Mouse (Mus musculus) inflammation-experienced regulatory T-cells (primary cell): Measurements from ENCODE around the gene Pip5kl1. TPM values are rescaled to one million over a fixed set of nuclear protein-coding genes. Genes with fewer than 3 reads are reported as not detected.

Experiments
- polyA plus RNA-seq, 2 experiments: library from polyadenylated mRNA; unstranded; fragments of 100-300 nt; shearing (Covaris generic); gene quantifications; one replicate each; pipeline ENCODE4 v1.2.1; 2017

Pip5kl1 gene
- polyA plus RNA-seq: 1 to 10 TPM in 1 of 2 experiments, under 1 TPM in 1; 0.27 to 1.9 TPM

GRCm38 (mm10) chr2:32574497-32574896 is at the start of gene Pip5kl1:
TSS of gene Pip5kl1 (plus strand) at chr2:32574797.

GRCm38 (mm10) chr2:32534733-32535471 is 39.7 kb upstream of the Pip5kl1 start, which contains the start of gene Fam102a:
TSS of gene Fam102a (plus strand) at chr2:32535332.

DNA sequence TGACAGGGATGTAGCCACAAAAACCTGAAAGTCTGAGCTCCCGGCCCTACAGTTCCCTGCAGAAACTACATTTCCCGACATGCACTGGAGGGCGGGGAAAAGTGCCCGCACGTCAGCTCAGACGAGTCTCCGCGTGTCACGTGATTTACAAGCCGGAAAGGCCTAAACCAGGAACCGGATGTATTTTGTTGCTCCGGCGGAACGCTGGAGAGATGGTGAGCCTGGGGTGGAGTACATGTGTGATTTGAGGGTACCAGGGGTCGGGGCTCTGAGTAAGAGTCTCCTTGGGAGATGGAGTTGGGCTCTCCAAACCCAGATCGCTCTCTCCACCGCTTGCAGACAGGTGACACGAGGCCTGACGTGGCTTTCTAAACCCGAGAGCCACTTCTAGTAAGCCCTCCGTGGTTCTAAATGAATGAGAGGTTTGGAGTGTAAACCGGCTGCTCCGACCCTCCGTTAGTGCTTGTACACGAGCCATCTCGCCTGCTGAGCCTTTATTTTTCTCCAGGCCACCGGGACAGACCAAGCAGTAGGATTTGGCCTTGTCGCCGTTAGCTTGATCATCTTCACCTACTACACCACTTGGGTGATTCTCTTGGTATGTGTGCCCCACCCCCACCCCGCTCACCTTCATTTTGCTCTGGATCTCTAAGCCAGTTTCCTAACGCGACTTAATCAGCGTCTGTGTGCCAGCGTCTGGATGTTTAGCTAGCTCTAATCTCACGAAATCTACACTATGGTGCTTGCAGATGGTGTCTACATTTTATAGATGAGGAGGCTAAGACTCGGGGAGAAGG is 3.7 kb upstream of the Pip5kl1 start, which contains the start of gene Dpm2:
Gene Dpm2 (plus strand): TSS at position 161 of the 797 bp plus-strand sequence.

GRCm38 (mm10) chr2:32575586-32576160 is 1.1 kb downstream of the Pip5kl1 start, which contains the start of gene 9430097D07Rik:
TSS of gene 9430097D07Rik (minus strand) at chr2:32575684.

GRCm38 (mm10) chr2:32586871-32587351 is 12.3 kb downstream of the Pip5kl1 start, which contains the start of gene St6galnac4:
TSS of gene St6galnac4 (plus strand) at chr2:32587095.

GRCm38 (mm10) chr2:32599409-32599808 is 24.8 kb downstream of the Pip5kl1 start, which contains the start of gene St6galnac6:
TSS of gene St6galnac6 (plus strand) at chr2:32599709.

GRCm38 (mm10) chr2:32621517-32621859 is 46.9 kb downstream of the Pip5kl1 start, which contains the start of gene Ak1:
TSS of gene Ak1 (plus strand) at chr2:32621758.

Other genes with a start within 250 kb of the Pip5kl1 start
- gene Ciz1, start 222.5 kb upstream of the Pip5kl1 start, polyA plus RNA-seq: 100 to 1,000 TPM; 110 to 117 TPM
- under 1 TPM; 0.07 to 0.88 TPM for gene Dnm1, start 221.5 kb upstream of the Pip5kl1 start, polyA plus RNA-seq
- 10 to 100 TPM; 61.9 to 74.2 TPM for gene 1110008P14Rik, start 192.9 kb upstream of the Pip5kl1 start, polyA plus RNA-seq
- gene Lcn2, start 186.5 kb upstream of the Pip5kl1 start, polyA plus RNA-seq: not detected
- 10 to 100 TPM; 17.9 to 24.6 TPM for gene Ptges2, start 178.9 kb upstream of the Pip5kl1 start, polyA plus RNA-seq
- 10 to 100 TPM in 1 of 2 experiments, 1 to 10 TPM in 1; 8.7 to 14.3 TPM for gene Naif1, start 124.3 kb upstream of the Pip5kl1 start, polyA plus RNA-seq
- 10 to 100 TPM; 19.0 to 24.9 TPM for gene Slc25a25, start 123.4 kb upstream of the Pip5kl1 start, polyA plus RNA-seq
- gene Fam102a, start 39.5 kb upstream of the Pip5kl1 start, polyA plus RNA-seq: 100 to 1,000 TPM; 112 to 232 TPM
- 100 to 1,000 TPM in 1 of 2 experiments, 10 to 100 TPM in 1; 73.9 to 113 TPM for gene Dpm2, start 3.9 kb upstream of the Pip5kl1 start, polyA plus RNA-seq
- gene 9430097D07Rik, start 887 bp downstream of the Pip5kl1 start, polyA plus RNA-seq: under 1 TPM in 1 of 2 experiments, not detected in 1; 0.94 TPM
- gene St6galnac4, start 12.3 kb downstream of the Pip5kl1 start, polyA plus RNA-seq: 10 to 100 TPM; 32.7 to 45.6 TPM
- 1 to 10 TPM; 1.8 to 7.4 TPM for gene St6galnac6, start 24.9 kb downstream of the Pip5kl1 start, polyA plus RNA-seq
- gene Ak1, start 47.0 kb downstream of the Pip5kl1 start, polyA plus RNA-seq: 1 to 10 TPM in 1 of 2 experiments, under 1 TPM in 1; 0.07 to 1.8 TPM
- 1 to 10 TPM in 1 of 2 experiments, under 1 TPM in 1; 0.47 to 1.7 TPM for gene Eng, start 71.8 kb downstream of the Pip5kl1 start, polyA plus RNA-seq
- 10 to 100 TPM; 15.5 to 28.8 TPM for gene Fpgs, start 129.3 kb downstream of the Pip5kl1 start, polyA plus RNA-seq
- gene Cdk9, start 138.3 kb downstream of the Pip5kl1 start, polyA plus RNA-seq: 100 to 1,000 TPM; 176 to 212 TPM
- 100 to 1,000 TPM in 1 of 2 experiments, 10 to 100 TPM in 1; 96.9 to 133 TPM for gene Sh2d3c, start 146.3 kb downstream of the Pip5kl1 start, polyA plus RNA-seq
- gene 6330409D20Rik, start 166.2 kb downstream of the Pip5kl1 start, polyA plus RNA-seq: under 1 TPM; 0.42 to 0.47 TPM
- gene Tor2a, start 182.4 kb downstream of the Pip5kl1 start, polyA plus RNA-seq: 10 to 100 TPM; 75.2 to 81.8 TPM
- gene Ttc16, start 200.8 kb downstream of the Pip5kl1 start, polyA plus RNA-seq: 1 to 10 TPM in 1 of 2 experiments, under 1 TPM in 1; 0.67 to 1.6 TPM
- gene Ptrh1, start 201.0 kb downstream of the Pip5kl1 start, polyA plus RNA-seq: 1 to 10 TPM; 3.4 to 5.0 TPM
- gene Cfap157, start 209.6 kb downstream of the Pip5kl1 start, polyA plus RNA-seq: 1 to 10 TPM in 1 of 2 experiments, under 1 TPM in 1; 0.61 to 1.2 TPM